Mouse (Mus musculus): ENCODE data around the gene Krt222. TPM values are rescaled to one million over a fixed set of nuclear protein-coding genes. Genes with fewer than 3 reads are reported as not detected.

Gene Krt222
- polyA plus RNA-seq, 1 experiment, result 22.9 TPM

Other genes with a start within 250 kb of the Krt222 start
- 2.1 and 3.1 TPM in 2 replicates for gene Top2a, start 219.9 kb downstream of the Krt222 start, polyA plus RNA-seq (2012; rRNA removed)
- gene Igfbp4, start 202.8 kb downstream of the Krt222 start, polyA plus RNA-seq (2012; rRNA removed), result 64.3 and 86.3 TPM in 2 replicates
- gene Tns4, start 154.8 kb downstream of the Krt222 start, polyA plus RNA-seq (2012; rRNA removed), result 0.19 and 0.34 TPM in 2 replicates
- 0.14 and 0.19 TPM in 2 replicates for gene Ccr7, start 89.0 kb downstream of the Krt222 start, polyA plus RNA-seq (2012; rRNA removed)
- 93.5 and 97.6 TPM in 2 replicates for gene Smarce1, start 13.1 kb downstream of the Krt222 start, polyA plus RNA-seq (2012; rRNA removed)
- gene Krt24, start 41.2 kb upstream of the Krt222 start, polyA plus RNA-seq (2012; rRNA removed), result not detected in 2 replicates
- gene Krt25, start 78.9 kb upstream of the Krt222 start, polyA plus RNA-seq (2012; rRNA removed), result 0.06 and 0.15 TPM in 2 replicates
- gene Krt26, start 93.9 kb upstream of the Krt222 start, polyA plus RNA-seq (2012; rRNA removed), result 0.06 TPM in 1 of 2 replicates, not detected in the other
- 0.19 TPM in 1 of 2 replicates, not detected in the other for gene Krt27, start 107.0 kb upstream of the Krt222 start, polyA plus RNA-seq (2012; rRNA removed)
- gene Krt28, start 130.8 kb upstream of the Krt222 start, polyA plus RNA-seq (2012; rRNA removed), result 0.17 TPM in 1 of 2 replicates, not detected in the other
- 9.3 and 11.7 TPM in 2 replicates for gene Krt10, start 145.3 kb upstream of the Krt222 start, polyA plus RNA-seq (2012; rRNA removed)
- 6.7 and 9.7 TPM in 2 replicates for gene Krt12, start 178.2 kb upstream of the Krt222 start, polyA plus RNA-seq (2012; rRNA removed)
- 0.08 TPM in 2 replicates for gene Krt20, start 194.1 kb upstream of the Krt222 start, polyA plus RNA-seq (2012; rRNA removed)
- 0.15 TPM in 1 of 2 replicates, not detected in the other for gene Krt23, start 249.1 kb upstream of the Krt222 start, polyA plus RNA-seq (2012; rRNA removed)